Mouse (Mus musculus) hindbrain, embryonic 16.5 days (tissue): ENCODE results near the gene Mfap1b. TPM values are rescaled to one million over a fixed set of nuclear protein-coding genes. Genes with fewer than 3 reads are reported as not detected.

Experiments used
- ATAC-seq: fragments of 200-750 bp; cut with Nextera tagmentation; 2 replicates; pipeline ENCODE4 v1.8.0; 2017; ENCODE audit warnings: moderate TSS enrichment, moderate library complexity
- H3K27ac ChIP-seq: fragments of 300-500 bp; sonication (generic); 2 replicates; pipeline ENCODE4 v1.5.1; 2014; ENCODE audit warnings: low read depth, mild to moderate bottlenecking, control low read depth, low read length, moderate library complexity
- H3K27me3 ChIP-seq: fragments of 300-500 bp; sonication (generic); replicated peaks from 2 replicates; pipeline ENCODE4 v1.6.1; 2014; ENCODE audit warnings: low read length; ENCODE audit not compliant: control insufficient read depth, insufficient read depth
- H3K36me3 ChIP-seq: fragments of 300-500 bp; sonication (generic); 2 replicates; pipeline ENCODE4 v1.6.1; 2014; ENCODE audit warnings: mild to moderate bottlenecking, low read length, moderate library complexity, mixed read lengths; ENCODE audit not compliant: control insufficient read depth, insufficient read depth
- H3K4me1 ChIP-seq: fragments of 300-500 bp; sonication (generic); 2 replicates; pipeline ENCODE4 v1.6.1; 2014; ENCODE audit warnings: low read depth, low read length; ENCODE audit not compliant: control insufficient read depth, insufficient read depth
- H3K4me2 ChIP-seq: fragments of 300-500 bp; sonication (generic); 2 replicates; pipeline ENCODE4 v1.6.1; 2014; ENCODE audit warnings: mild to moderate bottlenecking, low read length, control low read depth, moderate library complexity
- H3K4me3 ChIP-seq: fragments of 300-500 bp; sonication (generic); 2 replicates; pipeline ENCODE4 v1.5.1; 2014; ENCODE audit warnings: mild to moderate bottlenecking, low read length, control low read depth, moderate library complexity
- H3K9ac ChIP-seq: fragments of 300-500 bp; sonication (generic); 2 replicates; pipeline ENCODE4 v1.6.1; 2014; ENCODE audit warnings: low read depth, mild to moderate bottlenecking, control low read depth, low read length, moderate library complexity
- H3K9me3 ChIP-seq: fragments of 300-500 bp; sonication (generic); 2 replicates; pipeline ENCODE4 v1.6.1; 2014; ENCODE audit warnings: mild to moderate bottlenecking, low read length, moderate library complexity; ENCODE audit not compliant: control insufficient read depth
- WGBS: fragments of 180-500 bp; shearing (Covaris S2); extraction: QIAGEN DNeasy Blood & Tissue Kit; methylation state at CpG from one replicate; pipeline ENCODE4 v1.1.7; 2014; 5-methylcytosine and 5-hydroxymethylcytosine counted together
- polyA plus RNA-seq: library from polyadenylated mRNA; unstranded; fragments of >200 nt; fragmentation: Nextera tagmentation; extraction: Ambion mirVana; gene quantifications from 2 replicates; pipeline ENCODE4 v1.2.1, GENCODE M21; 2015

Mfap1b gene
- polyA plus RNA-seq, 1 experiment from 2014 or later = 68.2 TPM

- no peak overlapping the region for H3K4me2 ChIP-seq
- H3K9ac ChIP-seq = no peak overlapping the region
- H3K4me1 ChIP-seq = peaks cover 19% of the 10 kb centered on the region
- peaks cover 3% of the 10 kb centered on the region for H3K36me3 ChIP-seq
- H3K27ac ChIP-seq = no peak overlapping the region
- no peak overlapping the region for H3K4me3 ChIP-seq
- no peak for ATAC-seq
- 88% methylated on average over 3 of the region's 3 CpGs for WGBS
- no peaks in the 10 kb centered on the region for H3K27me3 ChIP-seq
- no peaks in the 10 kb centered on the region for H3K9me3 ChIP-seq
Observed at GRCm38 (mm10) chr2:121418476-121418875, 55.4 kb downstream of the Mfap1b start.

- peak overlapping the region; percentile 14; the same call in 1 of the 2 replicates for H3K4me2 ChIP-seq
- ATAC-seq = no peak
- H3K9ac ChIP-seq = no peak overlapping the region
- no peaks in the 10 kb centered on the region for H3K27me3 ChIP-seq
- no peak overlapping the region for H3K4me3 ChIP-seq
- H3K9me3 ChIP-seq = no peaks in the 10 kb centered on the region
- H3K4me1 ChIP-seq = peaks cover 21% of the 10 kb centered on the region
- no peak overlapping the region for H3K27ac ChIP-seq
- no peaks in the 10 kb centered on the region for H3K36me3 ChIP-seq
- WGBS = 91% methylated on average over 6 of the region's 6 CpGs
Observed at GRCm38 (mm10) chr2:121416356-121416755, 57.5 kb downstream of the Mfap1b start.

GRCm38 (mm10) chr2:121415591-121415990, 58.3 kb downstream of the Mfap1b start:
- 84% methylated on average over 3 of the region's 3 CpGs for WGBS
- no peak overlapping the region; the same call in 1 of the 2 replicates for H3K9ac ChIP-seq
- peak overlapping the region; percentile 99; the same call in 1 of the 2 replicates for H3K4me3 ChIP-seq
- H3K4me1 ChIP-seq = peaks cover 21% of the 10 kb centered on the region
- no peaks in the 10 kb centered on the region for H3K27me3 ChIP-seq
- no peaks in the 10 kb centered on the region for H3K9me3 ChIP-seq
- no peaks in the 10 kb centered on the region for H3K36me3 ChIP-seq
- ATAC-seq = no peak
- H3K4me2 ChIP-seq = peak overlapping the region; percentile 74
- H3K27ac ChIP-seq = no peak overlapping the region

GRCm38 (mm10) chr2:121415103-121415502, 58.8 kb downstream of the Mfap1b start:
- Histone ChIP-seq H3K4me1 (peaks cover 21% of the 10 kb centered on the region), H3K4me2 (peak overlapping the region; percentile 74), H3K27ac (no peak overlapping the region), H3K4me3 (peak overlapping the region; percentile 99; the same call in 1 of the 2 replicates), H3K9me3 (no peaks in the 10 kb centered on the region), H3K27me3 (no peaks in the 10 kb centered on the region), H3K36me3 (no peaks in the 10 kb centered on the region), H3K9ac (peak overlapping the region; percentile 31)
- WGBS = 64% methylated on average over 3 of the region's 3 CpGs
- ATAC-seq = no peak

- H3K9me3 ChIP-seq = no peaks in the 10 kb centered on the region
- WGBS = 0% methylated on average over 31 of the region's 32 CpGs
- ATAC-seq = peak; percentile 51
- peak overlapping the region; percentile 99 for H3K4me3 ChIP-seq
- peak overlapping the region; percentile 98 for H3K9ac ChIP-seq
- no peaks in the 10 kb centered on the region for H3K27me3 ChIP-seq
- H3K36me3 ChIP-seq = no peaks in the 10 kb centered on the region
- peak overlapping the region; percentile 96 for H3K27ac ChIP-seq
- H3K4me2 ChIP-seq = peak overlapping the region; percentile 74
- H3K4me1 ChIP-seq = peaks cover 21% of the 10 kb centered on the region
Observed at GRCm38 (mm10) chr2:121414139-121414685, 59.7 kb downstream of the Mfap1b start.

GRCm38 (mm10) chr2:121413387-121414042, 60.4 kb downstream of the Mfap1b start, which contains the start of the genes Pdia3 and Catsper2:
Pdia3 (plus strand) TSS chr2:121413775.
Catsper2 (minus strand) TSS chr2:121413792.
- Histone ChIP-seq H3K27ac (peak within 1 kb of the TSS; percentile 96), H3K4me3 (peak within 1 kb of the TSS; percentile 99), H3K9ac (peak within 1 kb of the TSS; percentile 98), H3K4me1 (peaks cover 21% of the 10 kb centered on the region), H3K27me3 (no peaks in the 10 kb centered on the region), H3K9me3 (no peaks in the 10 kb centered on the region), H3K36me3 (no peaks in the 10 kb centered on the region), H3K4me2 (peak within 1 kb of the TSS; percentile 74)
- peak; percentile 98 for ATAC-seq
- under 1% methylated on average over 55 of the region's 68 CpGs for WGBS

GRCm38 (mm10) chr2:121412843-121413386, 61.0 kb downstream of the Mfap1b start:
- WGBS = 11% methylated on average over 4 of the region's 4 CpGs
- no peak for ATAC-seq

More at GRCm38 (mm10) chr2:121412843-121413386, 61.0 kb downstream of the Mfap1b start:
- Histone ChIP-seq H3K27me3 (no peaks in the 10 kb centered on the region), H3K9ac (peak overlapping the region; percentile 98), H3K4me3 (peak overlapping the region; percentile 99), H3K9me3 (no peaks in the 10 kb centered on the region), H3K4me2 (peak overlapping the region; percentile 74), H3K36me3 (no peaks in the 10 kb centered on the region), H3K4me1 (peaks cover 21% of the 10 kb centered on the region), H3K27ac (peak overlapping the region; percentile 96)
